Mouse (Mus musculus): Measurements from ENCODE around the gene Sohlh2. TPM values are rescaled to one million over a fixed set of nuclear protein-coding genes. Genes with fewer than 3 reads are reported as not detected.

Sohlh2 gene
- polyA plus RNA-seq, 1 experiment from 2014 or later: 0.13 TPM

DNA sequence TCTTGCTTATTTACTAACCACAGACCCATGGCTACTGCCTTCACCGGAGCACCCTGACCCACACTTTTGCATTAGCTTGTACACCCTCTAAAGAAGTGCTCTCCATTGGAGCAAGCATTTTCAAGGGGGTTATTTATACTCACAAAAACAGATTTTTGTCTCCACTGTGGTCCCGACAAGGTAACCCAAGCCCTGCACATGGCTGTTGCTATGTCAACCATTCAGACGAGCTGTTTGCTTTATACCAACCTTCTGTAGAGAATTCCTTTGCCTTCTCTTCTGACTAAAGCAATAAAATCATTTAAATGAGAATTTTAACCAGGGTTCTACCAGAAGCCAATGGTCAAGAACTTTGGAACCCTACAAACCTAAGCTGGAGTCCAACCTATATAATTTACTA lies 42.0 kb downstream of the Sohlh2 start:
- WGBS: 76% methylated on average over 3 of the region's 3 CpGs
- ATAC-seq (ENCODE audit: low FRiP score) (no peak), DNase-seq (ENCODE audit: low spot score) (no peak)
- H3K4me2 ChIP-seq (replicated peaks): no peak overlapping the region
- no peak overlapping the region for H3K27ac ChIP-seq
- H3K4me3 ChIP-seq (replicated peaks; ENCODE audit: low read length): no peak overlapping the region
- no peaks in the 10 kb centered on the region for H3K36me3 ChIP-seq (replicated peaks; ENCODE audit: control insufficient read depth, insufficient read depth)
- H3K27me3 ChIP-seq (ENCODE audit: control insufficient read depth, insufficient read depth, low read length): no peaks in the 10 kb centered on the region
- peaks cover 3% of the 10 kb centered on the region; the same call in 1 of the 2 replicates for H3K9me3 ChIP-seq (ENCODE audit: control insufficient read depth, low read length)
- no peak overlapping the region for H3K9ac ChIP-seq
- no peaks in the 10 kb centered on the region for H3K4me1 ChIP-seq (replicated peaks; ENCODE audit: control insufficient read depth, insufficient read depth, low read length)

DNA sequence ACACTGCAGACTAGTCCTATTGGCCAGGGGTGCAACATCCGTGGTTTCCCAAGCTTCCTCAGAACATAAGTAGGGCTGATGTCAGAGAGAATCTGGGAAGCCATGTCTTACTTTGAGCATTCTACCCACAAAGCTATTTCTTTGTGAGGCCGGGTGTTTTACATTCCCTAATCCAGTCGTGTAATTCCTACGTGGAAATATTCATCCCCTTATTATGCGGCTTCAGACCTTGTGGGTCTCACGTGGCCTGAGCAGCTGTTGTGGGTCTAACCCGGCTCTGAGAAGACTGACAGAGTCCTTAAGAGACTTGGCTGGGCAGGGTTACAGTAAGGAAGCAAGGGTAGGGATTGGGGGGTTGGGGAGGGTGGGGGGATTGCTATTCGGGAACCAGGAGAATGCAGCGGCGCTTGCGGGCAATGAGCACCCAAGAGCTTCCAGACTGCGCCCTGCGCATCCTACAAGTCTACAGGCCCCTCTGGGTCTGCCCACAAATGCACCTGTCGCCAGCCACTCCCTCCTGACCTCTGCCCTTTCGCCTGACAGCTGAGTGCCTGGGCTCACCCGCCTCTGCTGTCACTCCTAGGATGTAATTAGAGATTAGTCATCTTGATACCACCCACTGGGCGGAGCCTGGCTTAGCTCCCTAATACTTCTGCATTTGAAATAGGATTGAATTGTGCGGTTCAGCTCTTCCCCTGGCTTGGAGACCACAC lies 44.8 kb downstream of the Sohlh2 start:
- H3K27ac ChIP-seq: no peak overlapping the region
- no peaks in the 10 kb centered on the region for H3K4me1 ChIP-seq (replicated peaks; ENCODE audit: control insufficient read depth, insufficient read depth, low read length)
- H3K27me3 ChIP-seq (ENCODE audit: control insufficient read depth, insufficient read depth, low read length): no peaks in the 10 kb centered on the region
- 22% methylated on average over 18 of the region's 18 CpGs for WGBS
- no peaks in the 10 kb centered on the region for H3K36me3 ChIP-seq (replicated peaks; ENCODE audit: control insufficient read depth, insufficient read depth)
- H3K9ac ChIP-seq: no peak overlapping the region
- H3K4me3 ChIP-seq (replicated peaks; ENCODE audit: low read length): no peak overlapping the region
- DNase-seq (ENCODE audit: low spot score): no peak
- peaks cover 3% of the 10 kb centered on the region; the same call in 1 of the 2 replicates for H3K9me3 ChIP-seq (ENCODE audit: control insufficient read depth, low read length)
- peak overlapping the region; percentile 41 for H3K4me2 ChIP-seq (replicated peaks)
- ATAC-seq (ENCODE audit: low FRiP score): peak; percentile 40; the same call in 1 of the 2 replicates

DNA sequence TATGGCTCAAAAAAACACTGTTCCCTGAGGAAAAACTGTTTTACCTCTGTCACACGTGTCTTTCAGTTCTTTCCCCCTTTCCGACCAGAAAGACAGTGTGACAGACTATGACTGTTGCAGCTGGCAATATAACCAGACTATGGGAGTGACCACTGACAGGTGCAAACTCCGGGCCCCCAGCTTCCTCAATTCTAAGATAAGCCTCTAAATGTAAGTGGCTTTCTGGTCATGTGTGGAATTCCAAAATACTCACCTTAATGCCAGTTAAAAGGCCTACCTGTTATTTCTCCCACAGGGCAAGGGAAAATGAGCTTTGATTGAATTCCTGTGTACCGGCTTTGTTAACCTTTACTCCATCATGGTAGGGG lies 45.4 kb downstream of the Sohlh2 start:
- ATAC-seq (ENCODE audit: low FRiP score) (no peak), DNase-seq (ENCODE audit: low spot score) (no peak)
- H3K4me2 ChIP-seq (replicated peaks): peak overlapping the region; percentile 41
- no peak overlapping the region for H3K27ac ChIP-seq
- H3K4me3 ChIP-seq (replicated peaks; ENCODE audit: low read length): no peak overlapping the region
- H3K9me3 ChIP-seq (ENCODE audit: control insufficient read depth, low read length): peaks cover 9% of the 10 kb centered on the region; the same call in 1 of the 2 replicates
- H3K9ac ChIP-seq: no peak overlapping the region
- 38% methylated on average over 4 of the region's 4 CpGs for WGBS
- H3K36me3 ChIP-seq (replicated peaks; ENCODE audit: control insufficient read depth, insufficient read depth): no peaks in the 10 kb centered on the region
- no peaks in the 10 kb centered on the region for H3K4me1 ChIP-seq (replicated peaks; ENCODE audit: control insufficient read depth, insufficient read depth, low read length)
- H3K27me3 ChIP-seq (ENCODE audit: control insufficient read depth, insufficient read depth, low read length): no peaks in the 10 kb centered on the region

DNA sequence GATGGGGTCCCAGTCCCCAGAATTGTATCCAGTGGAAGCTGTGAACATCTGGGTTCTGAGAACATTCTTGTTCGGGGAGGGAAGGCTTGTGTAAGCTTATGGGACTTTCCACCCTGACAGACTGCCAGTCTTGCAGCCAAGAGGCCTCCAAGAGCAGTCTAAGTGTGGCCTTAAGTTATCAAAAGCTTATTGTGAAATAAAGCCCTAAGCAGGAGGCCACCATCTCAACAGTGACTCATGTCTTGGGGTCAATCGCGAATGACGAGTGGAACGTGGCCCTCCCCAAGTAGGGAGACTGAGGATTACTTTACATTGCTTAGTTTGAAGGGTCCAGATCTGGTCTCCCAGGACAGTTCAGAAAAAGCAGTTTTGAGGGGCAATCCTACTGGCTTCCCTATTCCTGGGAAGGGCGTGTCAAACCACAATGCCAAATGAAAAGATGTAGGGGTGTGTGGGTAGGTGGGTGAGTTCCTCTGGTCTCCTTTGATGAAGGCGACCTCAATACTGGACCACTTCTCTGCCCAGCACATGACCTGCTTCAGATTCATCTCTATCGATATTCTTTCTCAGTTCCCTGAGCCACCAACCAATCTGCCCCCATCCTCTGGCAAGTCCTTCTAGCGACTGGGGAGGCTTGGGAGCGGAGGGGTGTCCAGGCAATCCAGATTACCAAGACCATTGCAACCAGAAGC lies 60.0 kb downstream of the Sohlh2 start, which contains the start of gene Dclk1:
TSS of gene Dclk1 (plus strand) at position 635 of the 692 bp plus-strand sequence.
- 36% methylated on average over 10 of the region's 10 CpGs for WGBS
- DNase-seq (ENCODE audit: low spot score): no peak
- no peaks in the 10 kb centered on the region for H3K9me3 ChIP-seq (ENCODE audit: control insufficient read depth, low read length)
- ATAC-seq (ENCODE audit: low FRiP score): no peak
- H3K27ac ChIP-seq: peak within 1 kb of the TSS; percentile 96
- H3K4me2 ChIP-seq (replicated peaks): peak within 1 kb of the TSS; percentile 65
- H3K36me3 ChIP-seq (replicated peaks; ENCODE audit: control insufficient read depth, insufficient read depth): no peaks in the 10 kb centered on the region
- peak within 1 kb of the TSS; percentile 93 for H3K9ac ChIP-seq
- no peaks in the 10 kb centered on the region for H3K27me3 ChIP-seq (ENCODE audit: control insufficient read depth, insufficient read depth, low read length)
- peak within 1 kb of the TSS; percentile 69 for H3K4me3 ChIP-seq (replicated peaks; ENCODE audit: low read length)
- H3K4me1 ChIP-seq (replicated peaks; ENCODE audit: control insufficient read depth, insufficient read depth, low read length): peaks cover 31% of the 10 kb centered on the region

DNA sequence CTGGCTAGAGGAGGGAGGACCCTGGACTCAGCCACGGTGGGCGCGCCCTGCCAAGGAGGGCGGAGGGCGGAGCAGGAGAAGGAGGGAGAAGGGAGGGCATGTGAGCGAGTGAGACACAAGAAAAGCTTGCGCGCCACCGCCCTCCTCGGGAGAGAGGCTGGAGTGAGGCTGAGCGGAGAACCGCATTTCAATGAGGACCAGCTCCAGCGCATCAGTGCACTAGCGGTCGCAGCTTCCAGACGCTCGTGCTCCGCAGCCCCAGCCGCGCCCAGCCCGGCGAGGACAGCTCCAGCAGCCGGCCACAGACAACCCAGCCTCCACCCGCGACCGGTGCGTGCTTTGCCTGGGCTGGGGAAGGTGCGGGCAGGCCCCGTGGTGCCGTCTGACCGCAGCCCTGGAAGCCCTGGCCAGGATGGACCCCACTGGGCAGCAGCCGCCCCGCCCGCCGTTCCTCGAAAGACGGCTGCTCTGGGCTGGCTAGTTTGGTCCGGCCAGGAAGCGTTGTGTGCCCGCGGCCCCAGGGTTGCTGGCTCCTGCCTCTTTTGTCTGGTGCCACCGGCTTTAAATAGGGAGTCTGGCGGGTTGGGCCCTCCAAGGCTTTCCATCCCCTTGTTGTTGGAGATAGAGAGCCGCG lies 60.7 kb downstream of the Sohlh2 start:
- DNase-seq (ENCODE audit: low spot score): peak; percentile 85
- Histone ChIP-seq H3K9ac (peak overlapping the region; percentile 93), H3K4me1 (replicated peaks; ENCODE audit: control insufficient read depth, insufficient read depth, low read length) (peaks cover 31% of the 10 kb centered on the region), H3K36me3 (replicated peaks; ENCODE audit: control insufficient read depth, insufficient read depth) (peaks cover 6% of the 10 kb centered on the region; the same call in 1 of the 2 replicates), H3K4me2 (replicated peaks) (peak overlapping the region; percentile 65), H3K27me3 (ENCODE audit: control insufficient read depth, insufficient read depth, low read length) (no peaks in the 10 kb centered on the region), H3K4me3 (replicated peaks; ENCODE audit: low read length) (peak overlapping the region; percentile 69), H3K9me3 (ENCODE audit: control insufficient read depth, low read length) (no peaks in the 10 kb centered on the region), H3K27ac (peak overlapping the region; percentile 96)
- peak; percentile 95 for ATAC-seq (ENCODE audit: low FRiP score)
- WGBS: under 1% methylated on average over 45 of the region's 45 CpGs

DNA sequence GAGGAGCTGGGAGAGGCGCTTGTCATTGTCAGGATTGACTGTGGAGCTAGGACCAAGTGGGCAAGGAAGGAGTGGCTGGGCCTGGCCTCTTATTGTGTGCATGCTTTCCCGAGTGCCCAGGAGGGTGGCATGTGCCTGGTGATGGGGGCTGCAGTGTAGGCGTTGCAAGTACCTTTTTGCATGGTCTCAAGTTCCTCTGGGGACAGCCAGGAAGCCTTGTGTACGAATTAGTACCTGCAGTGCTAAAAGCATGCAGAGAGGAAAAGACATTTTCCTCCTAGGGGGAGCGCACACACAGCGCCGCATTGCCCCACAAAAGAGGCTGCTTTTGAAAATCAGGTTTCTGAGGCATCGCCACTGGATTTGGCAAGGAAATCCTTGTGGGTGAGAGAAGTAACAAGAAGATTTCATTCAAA lies 61.2 kb downstream of the Sohlh2 start:
- Histone ChIP-seq H3K4me2 (replicated peaks) (peak overlapping the region; percentile 65), H3K27ac (peak overlapping the region; percentile 96), H3K27me3 (ENCODE audit: control insufficient read depth, insufficient read depth, low read length) (no peaks in the 10 kb centered on the region), H3K4me1 (replicated peaks; ENCODE audit: control insufficient read depth, insufficient read depth, low read length) (peaks cover 35% of the 10 kb centered on the region), H3K9me3 (ENCODE audit: control insufficient read depth, low read length) (no peaks in the 10 kb centered on the region), H3K36me3 (replicated peaks; ENCODE audit: control insufficient read depth, insufficient read depth) (peaks cover 11% of the 10 kb centered on the region; the same call in 1 of the 2 replicates), H3K9ac (peak overlapping the region; percentile 93), H3K4me3 (replicated peaks; ENCODE audit: low read length) (peak overlapping the region; percentile 69)
- peak; percentile 61 for ATAC-seq (ENCODE audit: low FRiP score)
- peak; percentile 61 for DNase-seq (ENCODE audit: low spot score)
- WGBS: 0% methylated on average over 8 of the region's 8 CpGs

DNA sequence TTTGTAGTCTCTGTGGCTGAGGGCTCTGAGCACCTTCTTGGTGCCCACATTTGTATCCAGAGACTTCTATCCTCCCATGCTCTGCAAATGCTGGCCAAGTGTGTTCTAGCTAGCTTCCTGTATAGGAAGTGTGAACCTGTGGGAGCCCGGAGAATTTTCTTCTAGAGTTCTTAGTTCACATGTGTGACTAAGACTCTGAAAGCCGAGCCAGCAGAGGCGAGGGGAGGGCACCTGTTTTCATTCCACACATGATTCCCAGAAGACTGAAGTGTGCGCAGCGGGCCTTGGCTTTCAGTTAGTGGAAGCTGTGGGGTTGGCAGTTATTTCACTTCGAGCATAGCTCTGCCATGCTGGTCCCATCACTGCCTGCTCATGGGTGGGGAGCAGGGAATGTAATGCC lies 62.3 kb downstream of the Sohlh2 start:
- DNase-seq (ENCODE audit: low spot score): no peak
- H3K9me3 ChIP-seq (ENCODE audit: control insufficient read depth, low read length): no peaks in the 10 kb centered on the region
- H3K36me3 ChIP-seq (replicated peaks; ENCODE audit: control insufficient read depth, insufficient read depth): peaks cover 21% of the 10 kb centered on the region
- peak overlapping the region; percentile 69 for H3K4me3 ChIP-seq (replicated peaks; ENCODE audit: low read length)
- no peaks in the 10 kb centered on the region for H3K27me3 ChIP-seq (ENCODE audit: control insufficient read depth, insufficient read depth, low read length)
- ATAC-seq (ENCODE audit: low FRiP score): no peak
- H3K4me2 ChIP-seq (replicated peaks): peak overlapping the region; percentile 65
- H3K4me1 ChIP-seq (replicated peaks; ENCODE audit: control insufficient read depth, insufficient read depth, low read length): peaks cover 44% of the 10 kb centered on the region
- peak overlapping the region; percentile 93 for H3K9ac ChIP-seq
- H3K27ac ChIP-seq: peak overlapping the region; percentile 96
- WGBS: 31% methylated on average over 6 of the region's 6 CpGs

DNA sequence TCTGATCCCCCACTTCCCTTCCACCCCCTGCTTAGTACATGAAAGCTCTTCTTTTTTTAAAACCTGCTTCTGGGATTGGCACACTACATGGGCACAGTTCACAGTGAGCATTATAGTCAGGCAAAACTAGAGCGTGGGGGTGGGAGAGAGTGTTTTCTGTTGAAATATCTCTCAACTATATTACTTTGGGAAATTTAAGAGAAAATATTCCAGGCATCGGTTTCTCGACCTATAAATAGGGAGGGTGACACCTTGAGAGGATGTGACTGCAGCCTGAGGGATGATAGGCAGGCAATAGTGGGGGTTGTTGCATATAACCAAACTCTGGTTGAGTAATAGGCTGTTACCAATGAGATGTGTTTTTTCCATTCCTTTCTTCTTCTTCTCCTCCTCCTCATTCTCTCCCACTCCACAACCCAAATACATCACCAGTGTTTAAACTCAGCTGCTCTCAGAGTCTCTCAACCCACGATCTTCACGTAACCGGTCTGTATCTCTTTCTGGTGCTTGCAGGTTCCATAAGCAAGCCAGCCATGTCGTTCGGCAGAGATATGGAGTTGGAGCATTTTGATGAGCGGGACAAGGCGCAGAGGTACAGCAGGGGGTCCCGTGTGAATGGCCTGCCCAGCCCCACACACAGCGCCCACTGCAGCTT lies 64.9 kb downstream of the Sohlh2 start:
- no peak for ATAC-seq (ENCODE audit: low FRiP score)
- H3K4me1 ChIP-seq (replicated peaks; ENCODE audit: control insufficient read depth, insufficient read depth, low read length): peaks cover 44% of the 10 kb centered on the region
- H3K36me3 ChIP-seq (replicated peaks; ENCODE audit: control insufficient read depth, insufficient read depth): peaks cover 35% of the 10 kb centered on the region
- H3K27ac ChIP-seq: no peak overlapping the region
- H3K4me3 ChIP-seq (replicated peaks; ENCODE audit: low read length): no peak overlapping the region
- H3K4me2 ChIP-seq (replicated peaks): no peak overlapping the region
- no peak overlapping the region for H3K9ac ChIP-seq
- DNase-seq (ENCODE audit: low spot score): no peak
- no peaks in the 10 kb centered on the region for H3K27me3 ChIP-seq (ENCODE audit: control insufficient read depth, insufficient read depth, low read length)
- no peaks in the 10 kb centered on the region for H3K9me3 ChIP-seq (ENCODE audit: control insufficient read depth, low read length)
- WGBS: 88% methylated on average over 12 of the region's 12 CpGs

DNA sequence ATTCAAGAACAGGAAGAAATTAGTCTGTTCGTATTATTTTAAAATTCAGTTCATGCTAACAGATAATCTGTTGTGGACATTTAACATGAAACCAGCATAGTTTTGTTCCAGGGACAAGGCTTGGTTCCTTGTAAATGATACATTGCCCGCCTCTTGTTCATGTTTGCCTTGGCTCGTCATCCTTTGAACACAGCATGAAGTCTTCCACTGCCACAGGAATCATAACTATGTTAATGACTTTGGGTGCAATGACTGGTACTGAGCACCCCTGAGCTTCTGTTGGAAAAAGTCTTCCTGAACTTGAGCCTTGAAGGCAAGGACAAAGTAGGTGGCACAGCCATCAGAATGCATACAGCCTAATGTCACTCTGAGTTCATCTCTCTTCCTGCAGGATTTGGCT lies 66.2 kb downstream of the Sohlh2 start:
- H3K9me3 ChIP-seq (ENCODE audit: control insufficient read depth, low read length): no peaks in the 10 kb centered on the region
- no peak overlapping the region for H3K27ac ChIP-seq
- ATAC-seq (ENCODE audit: low FRiP score) (no peak), DNase-seq (ENCODE audit: low spot score) (no peak)
- peaks cover 44% of the 10 kb centered on the region for H3K36me3 ChIP-seq (replicated peaks; ENCODE audit: control insufficient read depth, insufficient read depth)
- no peak overlapping the region for H3K4me2 ChIP-seq (replicated peaks)
- no peaks in the 10 kb centered on the region for H3K27me3 ChIP-seq (ENCODE audit: control insufficient read depth, insufficient read depth, low read length)
- 82% methylated on average over 3 of the region's 3 CpGs for WGBS
- H3K4me1 ChIP-seq (replicated peaks; ENCODE audit: control insufficient read depth, insufficient read depth, low read length): peaks cover 40% of the 10 kb centered on the region
- H3K4me3 ChIP-seq (replicated peaks; ENCODE audit: low read length): no peak overlapping the region
- no peak overlapping the region for H3K9ac ChIP-seq

Data from hindbrain, embryonic 14.5 days (tissue).